Mouse (Mus musculus) intestine, embryonic 14.5 days (tissue): Measurements from ENCODE around the gene Triml2. TPM values are rescaled to one million over a fixed set of nuclear protein-coding genes. Genes with fewer than 3 reads are reported as not detected.

Experiments used
- ATAC-seq: fragments of 200-750 bp; cut with Nextera tagmentation; replicated peaks from 2 replicates; pipeline ENCODE4 v1.8.0; 2017; ENCODE audit warnings: low read depth, moderate number of reproducible peaks, moderate TSS enrichment, moderate library complexity; ENCODE audit not compliant: low FRiP score, low TSS enrichment
- DNase-seq: peaks from one replicate; pipeline ENCODE4 v3.0.0-alpha.2; 2018; ENCODE audit warnings: low spot score
- H3K27ac ChIP-seq: fragments of 300-500 bp; sonication (generic); 2 replicates; pipeline ENCODE4 v1.5.1; 2014; ENCODE audit warnings: low read depth, mild to moderate bottlenecking, control low read depth
- H3K27me3 ChIP-seq: fragments of 300-500 bp; sonication (generic); replicated peaks from 2 replicates; pipeline ENCODE4 v1.6.1; 2014; ENCODE audit warnings: low read length, control low read depth; ENCODE audit not compliant: control insufficient read depth, insufficient read depth
- H3K36me3 ChIP-seq: fragments of 300-500 bp; sonication (generic); 2 replicates; pipeline ENCODE4 v1.6.1; 2014; ENCODE audit warnings: low read length, control low read depth; ENCODE audit not compliant: control insufficient read depth, insufficient read depth
- H3K4me1 ChIP-seq: fragments of 300-500 bp; sonication (generic); replicated peaks from 2 replicates; pipeline ENCODE4 v1.6.1; 2014; ENCODE audit warnings: low read length, control low read depth, mixed read lengths; ENCODE audit not compliant: control insufficient read depth, insufficient read depth
- H3K4me2 ChIP-seq: fragments of 300-500 bp; sonication (generic); 2 replicates; pipeline ENCODE4 v1.6.1; 2014; ENCODE audit warnings: low read length
- H3K4me3 ChIP-seq: fragments of 300-500 bp; sonication (generic); 2 replicates; pipeline ENCODE4 v1.5.1; 2014; ENCODE audit warnings: low read depth, low read length, control low read depth, mixed read lengths
- H3K9ac ChIP-seq: fragments of 300-500 bp; sonication (generic); 2 replicates; pipeline ENCODE4 v1.6.1; 2014; ENCODE audit warnings: mild to moderate bottlenecking, low read length
- H3K9me3 ChIP-seq: fragments of 300-500 bp; sonication (generic); 2 replicates; pipeline ENCODE4 v1.6.1; 2016; ENCODE audit warnings: low read length, control low read depth; ENCODE audit not compliant: control insufficient read depth
- WGBS: fragments of 180-500 bp; shearing (Covaris S2); extraction: QIAGEN DNeasy Blood & Tissue Kit; methylation state at CpG from one replicate; pipeline ENCODE4 v1.1.7; 2014; 5-methylcytosine and 5-hydroxymethylcytosine counted together
- polyA plus RNA-seq: library from polyadenylated mRNA; unstranded; fragments of >200 nt; fragmentation: Nextera tagmentation; extraction: Ambion mirVana; gene quantifications from 2 replicates; pipeline ENCODE4 v1.2.1, GENCODE M21; 2014

The Triml2 gene
- not detected in 2 replicates for polyA plus RNA-seq

DNA sequence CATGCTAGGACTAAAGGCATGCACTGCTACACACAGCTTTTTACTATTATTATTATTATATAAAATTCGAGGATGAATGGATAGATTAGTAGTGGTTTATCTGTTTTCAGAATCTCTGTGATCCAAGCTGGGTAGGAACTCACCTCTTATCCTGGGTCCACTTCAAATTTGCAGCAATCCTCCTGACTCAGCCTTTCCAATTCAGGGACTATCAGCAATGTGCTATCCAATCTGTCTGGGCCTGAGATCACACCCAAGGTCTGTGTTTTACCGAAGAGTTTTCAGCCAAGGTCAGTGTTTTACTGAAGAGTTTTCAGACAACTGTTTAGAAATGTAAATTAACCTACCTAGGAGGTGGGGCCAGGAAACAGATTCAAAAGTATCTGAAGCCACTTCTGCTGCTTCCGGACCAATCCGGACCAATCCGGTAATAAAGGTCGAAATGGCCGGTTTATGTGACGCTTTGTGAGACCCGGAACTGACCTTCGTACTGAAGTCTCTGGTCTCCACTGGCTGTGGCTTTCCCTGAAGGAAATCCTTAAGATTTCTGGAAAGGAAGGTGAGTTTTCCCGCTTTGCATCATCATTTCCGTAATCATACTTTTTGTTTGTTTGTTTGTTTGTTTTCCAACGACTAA lies at the start of gene Triml2:
TSS of gene Triml2 (plus strand) at position 488 of the 637 bp plus-strand sequence.
- 92% methylated on average over 13 of the region's 13 CpGs for WGBS
- H3K27me3 ChIP-seq = no peaks in the 10 kb centered on the region
- H3K4me3 ChIP-seq = no peak within 1 kb of the TSS
- H3K4me1 ChIP-seq = no peaks in the 10 kb centered on the region
- DNase-seq (no peak), ATAC-seq (no peak)
- no peak within 1 kb of the TSS for H3K4me2 ChIP-seq
- no peaks in the 10 kb centered on the region for H3K9me3 ChIP-seq
- H3K9ac ChIP-seq = no peak within 1 kb of the TSS
- H3K27ac ChIP-seq = no peak within 1 kb of the TSS
- no peaks in the 10 kb centered on the region for H3K36me3 ChIP-seq

DNA sequence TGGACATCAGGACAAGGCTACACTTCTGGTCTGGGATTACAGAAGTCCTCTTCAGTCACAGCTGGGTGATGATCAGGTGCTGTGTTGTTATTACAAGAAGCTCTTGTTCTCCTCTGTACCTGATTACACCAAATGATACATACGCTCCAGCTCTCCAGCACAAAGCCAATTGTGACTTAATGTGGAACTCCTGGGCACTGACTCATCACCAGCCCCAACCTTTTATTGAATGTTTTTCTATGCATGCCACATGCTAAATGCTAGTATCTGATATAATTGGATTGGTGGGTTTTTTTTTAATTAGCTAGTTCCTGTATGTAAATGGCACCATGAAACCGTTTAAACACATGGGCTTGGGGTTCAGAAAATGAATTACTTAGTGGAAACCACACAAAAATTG lies 39.0 kb upstream of the Triml2 start, which contains the start of gene Triml1:
TSS of gene Triml1 (minus strand) at position 101 of the 400 bp plus-strand sequence.
- Histone ChIP-seq H3K9ac (no peak within 1 kb of the TSS), H3K4me3 (no peak within 1 kb of the TSS), H3K27ac (no peak within 1 kb of the TSS), H3K36me3 (no peaks in the 10 kb centered on the region), H3K27me3 (no peaks in the 10 kb centered on the region), H3K4me2 (no peak within 1 kb of the TSS), H3K9me3 (no peaks in the 10 kb centered on the region), H3K4me1 (no peaks in the 10 kb centered on the region)
- WGBS = 85% methylated on average over 2 of the region's 2 CpGs
- no peak for ATAC-seq
- no peak for DNase-seq

DNA sequence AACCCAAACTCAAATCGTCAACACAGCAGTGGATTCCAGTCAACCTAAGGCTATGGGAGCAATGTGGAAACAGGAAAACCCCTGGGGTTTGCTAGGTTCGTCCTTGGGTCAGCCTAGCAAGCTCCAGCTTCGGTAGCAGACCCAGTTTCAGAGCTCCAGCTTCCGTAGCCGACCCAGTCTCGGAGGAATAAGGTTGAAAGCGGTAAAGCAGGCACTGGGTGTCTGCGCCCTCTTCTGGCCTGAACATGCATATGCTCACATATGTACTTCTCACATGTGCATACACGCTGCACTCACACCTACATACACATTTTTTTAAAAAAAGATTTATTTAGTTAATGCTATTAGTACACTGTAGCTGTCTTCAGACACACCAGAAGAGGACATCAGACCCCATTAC lies 31.0 kb upstream of the Triml2 start:
- WGBS = 90% methylated on average over 9 of the region's 9 CpGs

DNA sequence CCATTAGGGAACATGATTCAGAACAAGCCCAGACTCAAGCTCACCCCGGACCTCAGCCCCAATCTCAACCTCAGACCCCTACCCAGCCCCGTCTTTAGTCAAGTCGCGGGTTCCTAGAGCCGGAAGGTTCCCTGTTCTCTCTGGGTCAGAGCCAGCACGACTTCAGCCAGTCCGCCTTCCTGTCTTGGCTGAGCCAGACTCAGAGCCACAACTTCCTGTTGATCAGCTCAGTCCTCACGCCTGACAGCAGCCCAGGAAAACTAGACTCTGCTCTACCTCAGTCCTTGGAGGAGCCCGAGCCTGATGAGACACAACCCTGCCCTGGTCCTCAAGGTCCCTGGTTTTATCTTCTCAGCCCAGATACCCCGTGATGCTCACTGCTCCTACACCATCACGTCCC lies 17.1 kb upstream of the Triml2 start:
- no peak overlapping the region for H3K27ac ChIP-seq
- 79% methylated on average over 11 of the region's 11 CpGs for WGBS
- DNase-seq (no peak), ATAC-seq (no peak)
- H3K27me3 ChIP-seq = no peaks in the 10 kb centered on the region
- H3K36me3 ChIP-seq = no peaks in the 10 kb centered on the region
- H3K9me3 ChIP-seq = no peaks in the 10 kb centered on the region
- H3K9ac ChIP-seq = no peak overlapping the region
- no peak overlapping the region for H3K4me3 ChIP-seq
- H3K4me1 ChIP-seq = no peaks in the 10 kb centered on the region
- no peak overlapping the region for H3K4me2 ChIP-seq

More for the DNA sequence above, 31.0 kb upstream of the Triml2 start:
- H3K27ac ChIP-seq = no peak overlapping the region
- DNase-seq = no peak
- no peak overlapping the region for H3K9ac ChIP-seq
- no peaks in the 10 kb centered on the region for H3K4me1 ChIP-seq
- H3K4me3 ChIP-seq = no peak overlapping the region
- no peaks in the 10 kb centered on the region for H3K36me3 ChIP-seq
- ATAC-seq = no peak
- no peak overlapping the region for H3K4me2 ChIP-seq
- H3K27me3 ChIP-seq = no peaks in the 10 kb centered on the region
- H3K9me3 ChIP-seq = no peaks in the 10 kb centered on the region

DNA sequence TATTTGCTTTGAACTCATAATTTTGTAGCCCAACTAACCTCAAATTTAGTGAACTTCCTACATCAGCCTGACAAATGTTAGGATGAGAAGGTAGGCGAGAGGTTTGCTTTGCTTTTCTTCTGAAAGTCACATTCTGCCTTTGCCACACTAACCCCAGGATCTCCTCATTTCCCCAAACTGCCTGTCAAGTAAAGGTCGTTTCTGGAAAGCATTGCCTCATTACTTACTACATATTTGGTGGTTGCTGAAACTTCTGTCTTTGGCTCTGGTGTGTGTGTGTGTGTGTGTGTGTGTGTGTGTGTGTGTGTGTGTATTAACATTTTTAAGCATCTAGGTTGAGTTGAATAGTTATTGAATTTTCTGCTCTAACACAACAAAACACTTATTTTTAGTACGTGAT lies 15.9 kb upstream of the Triml2 start:
- WGBS = 80% methylated on average over 3 of the region's 3 CpGs
- no peak overlapping the region for H3K27ac ChIP-seq

DNA sequence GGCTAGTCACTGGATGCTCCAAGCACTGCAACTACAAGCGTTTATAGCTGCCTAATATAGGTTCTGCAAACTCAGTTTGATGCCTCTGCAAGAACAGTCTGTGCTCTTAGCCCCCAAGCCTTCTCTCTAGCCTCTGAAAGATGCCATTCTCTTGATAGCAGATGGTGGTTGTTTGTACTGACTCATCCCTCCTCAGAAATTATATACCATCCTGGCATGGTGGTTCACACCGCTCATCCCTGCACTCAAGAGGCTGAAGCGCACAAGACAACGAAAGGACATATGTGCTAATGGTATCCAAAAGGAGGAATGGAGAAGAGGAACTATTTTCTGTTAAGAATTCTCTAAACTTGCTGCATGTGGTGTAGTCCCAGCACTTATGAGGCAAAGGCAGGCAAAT lies 12.3 kb upstream of the Triml2 start:
- Histone ChIP-seq H3K36me3 (no peaks in the 10 kb centered on the region), H3K4me1 (no peaks in the 10 kb centered on the region), H3K27me3 (no peaks in the 10 kb centered on the region), H3K9me3 (no peaks in the 10 kb centered on the region), H3K27ac (no peak overlapping the region), H3K4me2 (no peak overlapping the region), H3K9ac (no peak overlapping the region), H3K4me3 (no peak overlapping the region)
- ATAC-seq (no peak), DNase-seq (no peak)
- 89% methylated on average over 4 of the region's 4 CpGs for WGBS

More for the DNA sequence above, 15.9 kb upstream of the Triml2 start:
- Histone ChIP-seq H3K4me3 (no peak overlapping the region), H3K9me3 (no peaks in the 10 kb centered on the region), H3K36me3 (no peaks in the 10 kb centered on the region), H3K4me2 (no peak overlapping the region), H3K27me3 (no peaks in the 10 kb centered on the region), H3K9ac (no peak overlapping the region), H3K4me1 (no peaks in the 10 kb centered on the region)
- no peak for DNase-seq
- ATAC-seq = no peak

DNA sequence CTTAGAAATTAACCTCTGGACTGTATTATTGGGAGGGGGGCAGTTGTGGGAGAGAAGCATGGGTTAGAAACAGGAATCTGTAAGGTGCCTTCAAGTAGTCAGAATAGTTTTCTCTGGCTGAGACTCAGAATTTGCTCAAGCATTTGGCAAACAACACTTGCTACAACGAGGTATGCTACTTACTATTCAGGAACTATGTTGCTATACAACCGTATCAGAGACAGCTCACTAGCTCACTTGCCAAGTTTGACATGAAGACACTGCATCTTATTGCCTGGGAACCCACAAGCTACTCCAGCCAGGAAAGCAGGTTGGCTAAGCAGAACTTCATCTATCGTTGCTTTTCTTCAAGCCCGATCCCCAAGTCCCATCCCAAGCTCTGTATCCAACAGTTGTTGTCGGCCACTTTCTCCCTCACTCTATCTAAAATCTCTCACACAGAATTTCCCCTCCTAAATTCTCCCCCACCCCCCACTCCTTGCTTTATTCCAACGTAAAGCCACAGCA lies 11.0 kb upstream of the Triml2 start:
- Histone ChIP-seq H3K27ac (no peak overlapping the region), H3K36me3 (no peaks in the 10 kb centered on the region), H3K4me3 (no peak overlapping the region), H3K27me3 (no peaks in the 10 kb centered on the region), H3K9ac (no peak overlapping the region), H3K4me1 (no peaks in the 10 kb centered on the region), H3K9me3 (no peaks in the 10 kb centered on the region), H3K4me2 (no peak overlapping the region)
- ATAC-seq (no peak), DNase-seq (no peak)
- WGBS = 88% methylated on average over 6 of the region's 6 CpGs

DNA sequence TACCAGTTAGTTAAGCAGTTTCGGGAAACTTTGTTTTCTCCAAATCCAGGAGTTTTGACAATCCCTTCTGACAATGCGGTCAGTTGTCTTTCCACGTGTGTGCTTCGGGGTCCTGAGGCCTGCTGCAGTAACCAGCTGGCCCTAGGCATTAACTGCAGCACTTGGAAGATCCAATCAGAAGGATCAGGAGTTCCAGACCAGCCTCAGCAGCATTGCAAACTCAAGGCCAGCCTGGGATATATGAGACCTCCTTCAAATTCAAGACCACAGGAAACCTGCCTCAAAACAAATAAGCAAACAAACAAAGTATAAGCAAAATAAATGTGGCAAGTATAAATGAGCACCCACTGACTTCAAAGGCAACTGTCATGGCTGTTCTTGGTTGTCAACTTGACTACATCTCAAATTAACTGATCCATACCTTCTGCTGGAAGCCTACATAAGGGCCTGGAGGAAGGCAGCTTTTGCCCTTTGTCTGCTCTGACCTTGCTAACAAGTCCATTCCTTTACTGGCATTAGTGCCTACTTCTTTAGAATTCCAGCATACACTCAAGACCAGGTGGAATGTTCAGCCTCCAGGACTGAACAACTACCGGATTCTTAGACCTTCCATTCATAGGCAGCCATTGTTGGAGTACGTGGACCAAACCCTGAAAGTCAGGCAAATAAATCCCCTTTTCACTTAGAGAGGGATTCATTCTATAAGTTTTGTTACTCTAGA lies 3.4 kb upstream of the Triml2 start:
- DNase-seq (no peak), ATAC-seq (no peak)
- no peak overlapping the region for H3K4me2 ChIP-seq
- no peaks in the 10 kb centered on the region for H3K36me3 ChIP-seq
- H3K27ac ChIP-seq = no peak overlapping the region
- no peak overlapping the region for H3K4me3 ChIP-seq
- 85% methylated on average over 6 of the region's 6 CpGs for WGBS
- no peaks in the 10 kb centered on the region for H3K27me3 ChIP-seq
- no peak overlapping the region for H3K9ac ChIP-seq
- no peaks in the 10 kb centered on the region for H3K4me1 ChIP-seq
- H3K9me3 ChIP-seq = no peaks in the 10 kb centered on the region
